Mouse (Mus musculus) embryonic facial prominence, embryonic 14.5 days (tissue): ENCODE results near the gene Pglyrp1. TPM values are rescaled to one million over a fixed set of nuclear protein-coding genes. Genes with fewer than 3 reads are reported as not detected.
A peak's percentile ranks its signal among the peaks of the same experiment; 100 is the strongest.

Experiments used
- ATAC-seq: fragments of 200-750 bp; cut with Nextera tagmentation; 2 replicates; pipeline ENCODE4 v1.8.0; 2017; ENCODE audit warnings: low read depth, moderate number of reproducible peaks, moderate TSS enrichment
- DNase-seq: peaks from one replicate; pipeline ENCODE4 v3.0.0-alpha.2; 2015; ENCODE audit warnings: low spot score
- H3K27ac ChIP-seq: fragments of 300-500 bp; sonication (generic); replicated peaks from 2 replicates; pipeline ENCODE4 v1.5.1; 2014; ENCODE audit warnings: low read depth, mild to moderate bottlenecking, low read length, moderate library complexity
- H3K27me3 ChIP-seq: fragments of 300-500 bp; sonication (generic); replicated peaks from 2 replicates; pipeline ENCODE4 v1.6.1; 2014; ENCODE audit warnings: low read length; ENCODE audit not compliant: control insufficient read depth, insufficient read depth
- H3K36me3 ChIP-seq: fragments of 300-500 bp; sonication (generic); 2 replicates; pipeline ENCODE4 v1.6.1; 2014; ENCODE audit warnings: low read length, mixed read lengths; ENCODE audit not compliant: control insufficient read depth, insufficient read depth
- H3K4me1 ChIP-seq: fragments of 300-500 bp; sonication (generic); 2 replicates; pipeline ENCODE4 v1.6.1; 2014; ENCODE audit warnings: antibody characterized with exemption, low read length; ENCODE audit not compliant: control insufficient read depth, insufficient read depth
- H3K4me2 ChIP-seq: fragments of 300-500 bp; sonication (generic); 2 replicates; pipeline ENCODE4 v1.6.1; 2014; ENCODE audit warnings: low read depth, mild to moderate bottlenecking, low read length, moderate library complexity, mixed read lengths
- H3K4me3 ChIP-seq: fragments of 300-500 bp; sonication (generic); 2 replicates; pipeline ENCODE4 v1.5.1; 2014; ENCODE audit warnings: low read depth, mild to moderate bottlenecking, low read length
- H3K9ac ChIP-seq: fragments of 300-500 bp; sonication (generic); 2 replicates; pipeline ENCODE4 v1.6.1; 2014; ENCODE audit warnings: low read depth, mild to moderate bottlenecking, low read length, moderate library complexity, mixed read lengths
- H3K9me3 ChIP-seq: fragments of 300-500 bp; sonication (generic); 2 replicates; pipeline ENCODE4 v1.6.1; 2016; ENCODE audit warnings: low read length; ENCODE audit not compliant: control insufficient read depth
- WGBS: fragments of 180-500 bp; shearing (Covaris S2); extraction: QIAGEN DNeasy Blood & Tissue Kit; methylation state at CpG from one replicate; pipeline ENCODE4 v1.1.7; 2014; 5-methylcytosine and 5-hydroxymethylcytosine counted together
- polyA plus RNA-seq: library from polyadenylated mRNA; unstranded; fragments of >200 nt; fragmentation: Nextera tagmentation; extraction: Ambion mirVana; gene quantifications from 2 replicates; pipeline ENCODE4 v1.2.1, GENCODE M21; 2014

Pglyrp1 gene
- polyA plus RNA-seq, 1 experiment from 2014 or later, result 10.0 TPM

GRCm38 (mm10) chr7:18841174-18841567 is 30.0 kb upstream of the Pglyrp1 start:
- Histone ChIP-seq H3K36me3 (no peaks in the 10 kb centered on the region), H3K4me1 (no peaks in the 10 kb centered on the region), H3K27ac (peak overlapping the region; percentile 59), H3K9ac (peak overlapping the region; percentile 54), H3K9me3 (no peaks in the 10 kb centered on the region), H3K4me3 (peak overlapping the region; percentile 14), H3K27me3 (no peaks in the 10 kb centered on the region), H3K4me2 (peak overlapping the region; percentile 60)
- ATAC-seq (no peak), DNase-seq (no peak)
- WGBS, result 100% methylated on average over 1 of the region's 1 CpGs

GRCm38 (mm10) chr7:18844811-18845210 is 26.3 kb upstream of the Pglyrp1 start:
- Histone ChIP-seq H3K27me3 (no peaks in the 10 kb centered on the region), H3K27ac (no peak overlapping the region), H3K9me3 (no peaks in the 10 kb centered on the region), H3K36me3 (no peaks in the 10 kb centered on the region), H3K4me1 (no peaks in the 10 kb centered on the region), H3K4me2 (no peak overlapping the region), H3K4me3 (no peak overlapping the region), H3K9ac (no peak overlapping the region)
- 34% methylated on average over 5 of the region's 5 CpGs for WGBS
- DNase-seq, result no peak
- no peak for ATAC-seq

- no peak for ATAC-seq
- Histone ChIP-seq H3K4me3 (no peak overlapping the region), H3K9me3 (no peaks in the 10 kb centered on the region), H3K4me2 (no peak overlapping the region), H3K36me3 (no peaks in the 10 kb centered on the region), H3K4me1 (no peaks in the 10 kb centered on the region), H3K27me3 (no peaks in the 10 kb centered on the region), H3K27ac (no peak overlapping the region), H3K9ac (no peak overlapping the region)
- no peak for DNase-seq
- 90% methylated on average over 1 of the region's 1 CpGs for WGBS
Observed at GRCm38 (mm10) chr7:18848395-18848794, 22.7 kb upstream of the Pglyrp1 start.

GRCm38 (mm10) chr7:18858310-18858916 is 12.7 kb upstream of the Pglyrp1 start:
- peak overlapping the region; percentile 65 for H3K27ac ChIP-seq

GRCm38 (mm10) chr7:18862801-18863200 is 8.3 kb upstream of the Pglyrp1 start:
- peaks cover 5% of the 10 kb centered on the region for H3K4me1 ChIP-seq
- H3K27me3 ChIP-seq, result no peaks in the 10 kb centered on the region
- no peak overlapping the region for H3K9ac ChIP-seq
- H3K9me3 ChIP-seq, result no peaks in the 10 kb centered on the region
- H3K4me2 ChIP-seq, result no peak overlapping the region
- 85% methylated on average over 6 of the region's 6 CpGs for WGBS
- H3K27ac ChIP-seq, result no peak overlapping the region
- H3K36me3 ChIP-seq, result no peaks in the 10 kb centered on the region
- no peak overlapping the region for H3K4me3 ChIP-seq
- no peak for DNase-seq
- no peak for ATAC-seq

More at GRCm38 (mm10) chr7:18858310-18858916, 12.7 kb upstream of the Pglyrp1 start:
- Histone ChIP-seq H3K36me3 (no peaks in the 10 kb centered on the region), H3K9ac (no peak overlapping the region), H3K9me3 (no peaks in the 10 kb centered on the region), H3K4me3 (no peak overlapping the region), H3K4me2 (no peak overlapping the region), H3K4me1 (peaks cover 5% of the 10 kb centered on the region), H3K27me3 (no peaks in the 10 kb centered on the region)
- ATAC-seq, result peak; percentile 53; the same call in 1 of the 2 replicates
- 75% methylated on average over 5 of the region's 5 CpGs for WGBS
- peak; percentile 33 for DNase-seq

GRCm38 (mm10) chr7:18868491-18868890 is 2.6 kb upstream of the Pglyrp1 start:
- H3K9me3 ChIP-seq, result peaks cover 7% of the 10 kb centered on the region; the same call in 1 of the 2 replicates
- 92% methylated on average over 2 of the region's 2 CpGs for WGBS
- DNase-seq (no peak), ATAC-seq (no peak)
- 0 out of 2 replicates have a peak, but pooled peaks cover 3% of the 10 kb centered on the region for H3K4me1 ChIP-seq
- no peak overlapping the region for H3K9ac ChIP-seq
- no peak overlapping the region for H3K4me2 ChIP-seq
- no peaks in the 10 kb centered on the region for H3K36me3 ChIP-seq
- no peak overlapping the region for H3K4me3 ChIP-seq
- no peak overlapping the region for H3K27ac ChIP-seq
- H3K27me3 ChIP-seq, result no peaks in the 10 kb centered on the region

- H3K9ac ChIP-seq, result peak overlapping the region; percentile 59
Observed at GRCm38 (mm10) chr7:18872014-18872802, 1.1 kb downstream of the Pglyrp1 start.

GRCm38 (mm10) chr7:18872816-18873215 is 1.7 kb downstream of the Pglyrp1 start:
- Histone ChIP-seq H3K4me2 (peak overlapping the region; percentile 61), H3K4me1 (0 out of 2 replicates have a peak, but pooled peaks cover 3% of the 10 kb centered on the region), H3K36me3 (no peaks in the 10 kb centered on the region), H3K27ac (no peak overlapping the region), H3K4me3 (peak overlapping the region; percentile 37), H3K27me3 (no peaks in the 10 kb centered on the region), H3K9me3 (peaks cover 7% of the 10 kb centered on the region; the same call in 1 of the 2 replicates), H3K9ac (peak overlapping the region; percentile 59)
- WGBS, result 3% methylated on average over 7 of the region's 7 CpGs
- DNase-seq (no peak), ATAC-seq (peak; percentile 60; the same call in 1 of the 2 replicates)

More at GRCm38 (mm10) chr7:18872014-18872802, 1.1 kb downstream of the Pglyrp1 start:
- Histone ChIP-seq H3K27ac (no peak overlapping the region), H3K36me3 (no peaks in the 10 kb centered on the region), H3K27me3 (no peaks in the 10 kb centered on the region), H3K9me3 (peaks cover 7% of the 10 kb centered on the region; the same call in 1 of the 2 replicates), H3K4me2 (peak overlapping the region; percentile 61), H3K4me1 (0 out of 2 replicates have a peak, but pooled peaks cover 3% of the 10 kb centered on the region), H3K4me3 (peak overlapping the region; percentile 37)
- DNase-seq, result peak; percentile 30
- ATAC-seq, result peak; percentile 51
- 28% methylated on average over 13 of the region's 14 CpGs for whole genome bisulfite sequencing
